Mouse (Mus musculus) ES-E14 (cell line): Measurements from ENCODE around the gene Rnf41.
A peak's percentile ranks its signal among the peaks of the same experiment; 100 is the strongest.

ENCODE experiments used
- CHD2 ChIP-seq: IDR thresholded peaks from 2 replicates; pipeline ENCODE4 v1.6.1; 2014; ENCODE audit warnings: mild to moderate bottlenecking, low read depth, low read length, inconsistent platforms
- MAFK ChIP-seq: IDR thresholded peaks from 2 replicates; pipeline ENCODE4 v1.6.1; 2014; ENCODE audit warnings: mild to moderate bottlenecking, low read depth, low read length, inconsistent platforms; ENCODE audit not compliant: insufficient read depth
- ZC3H11A ChIP-seq: IDR thresholded peaks from 2 replicates; pipeline ENCODE4 v1.6.1; 2012; ENCODE audit warnings: low read depth, mild to moderate bottlenecking, inconsistent platforms, low read length, borderline replicate concordance
- ZNF384 ChIP-seq: IDR thresholded peaks from 2 replicates; pipeline ENCODE4 v1.6.1; 2012; ENCODE audit warnings: low read depth, low read length, inconsistent platforms

DNA sequence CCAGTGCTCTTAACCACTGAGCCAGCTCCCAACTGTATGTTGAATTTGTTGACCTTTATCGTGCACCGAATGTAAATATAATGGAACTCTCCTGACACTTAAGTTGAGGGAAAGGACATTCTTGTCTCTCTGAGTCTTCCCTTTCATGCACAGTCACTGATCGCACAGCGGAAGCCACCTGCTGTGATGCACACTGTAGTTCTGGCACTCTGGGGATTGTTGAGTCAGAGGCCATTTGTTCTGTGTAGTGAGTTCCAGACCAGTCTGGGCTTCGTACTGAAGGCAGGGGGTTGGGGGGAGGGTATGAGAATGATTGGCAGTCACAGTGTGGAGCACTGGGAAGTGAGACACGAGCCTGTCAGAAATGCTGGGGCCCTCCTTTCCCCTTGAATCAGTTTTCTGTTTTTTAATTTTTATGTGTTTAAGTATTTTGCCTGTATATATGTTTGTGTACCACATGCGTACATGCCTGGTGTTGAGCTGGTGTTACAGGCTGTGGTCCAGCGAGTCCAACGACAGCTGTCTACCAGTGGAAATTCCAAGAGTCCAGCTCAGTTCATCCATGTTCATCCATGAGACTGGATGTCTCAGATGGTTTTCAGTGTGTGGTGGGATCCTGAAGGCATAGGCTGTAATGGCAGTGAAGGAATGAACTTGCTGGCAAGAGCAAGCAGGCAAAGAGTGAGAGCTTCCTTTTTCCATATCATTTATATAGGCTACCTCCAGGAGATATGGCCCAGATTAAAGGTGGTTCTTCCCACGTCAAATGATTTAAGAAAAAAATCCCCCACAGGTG lies 30.1 kb downstream of the Rnf41 start:
- TF ChIP-seq ZC3H11A: no peak
- peak; percentile 52; the same call in 1 of the 2 replicates for TF ChIP-seq MAFK
- no peak for TF ChIP-seq CHD2
- no peak for TF ChIP-seq ZNF384
